Mouse (Mus musculus): Measurements from ENCODE around the gene Steap3. TPM values are rescaled to one million over a fixed set of nuclear protein-coding genes. Genes with fewer than 3 reads are reported as not detected.

Steap3 gene
- total RNA-seq, 2 experiments from 2014 or later = 6.9 to 9.9 TPM

GRCm38 (mm10) chr1:120203836-120204235 lies 68.7 kb downstream of the Steap3 start:
- no peak for DNase-seq (ENCODE audit: low spot score in 2 of 2)

GRCm38 (mm10) chr1:120202542-120202941 lies 70.0 kb downstream of the Steap3 start:
- DNase-seq (ENCODE audit: low spot score in 2 of 2) = no peak

GRCm38 (mm10) chr1:120198942-120199341 lies 73.6 kb downstream of the Steap3 start:
- DNase-seq (ENCODE audit: low spot score in 2 of 2) = no peak

GRCm38 (mm10) chr1:120198151-120198550 lies 74.4 kb downstream of the Steap3 start:
- DNase-seq (ENCODE audit: low spot score in 2 of 2) = no peak

GRCm38 (mm10) chr1:120197189-120197588 lies 75.3 kb downstream of the Steap3 start:
- peak; percentile 79 to 81 for DNase-seq (ENCODE audit: low spot score in 2 of 2)

- DNase-seq (ENCODE audit: low spot score in 2 of 2) = no peak
These were observed 75.8 kb downstream of the Steap3 start for GRCm38 (mm10) chr1:120196724-120197123.

GRCm38 (mm10) chr1:120195947-120196346 lies 76.6 kb downstream of the Steap3 start:
- no peak for DNase-seq (ENCODE audit: low spot score in 2 of 2)

- DNase-seq (ENCODE audit: low spot score in 2 of 2) = no peak
These were observed 78.9 kb downstream of the Steap3 start for GRCm38 (mm10) chr1:120193586-120193985.

GRCm38 (mm10) chr1:120192321-120192720 lies 80.2 kb downstream of the Steap3 start:
- no peak for DNase-seq (ENCODE audit: low spot score in 2 of 2)

- no peak for DNase-seq (ENCODE audit: low spot score in 2 of 2)
These were observed 81.6 kb downstream of the Steap3 start for GRCm38 (mm10) chr1:120190946-120191345.

- DNase-seq (ENCODE audit: low spot score in 2 of 2) = no peak
These were observed 82.2 kb downstream of the Steap3 start for GRCm38 (mm10) chr1:120190300-120190699.

- no peak for DNase-seq (ENCODE audit: low spot score in 2 of 2)
These were observed 83.3 kb downstream of the Steap3 start for GRCm38 (mm10) chr1:120189206-120189605.

GRCm38 (mm10) chr1:120187059-120187458 lies 85.4 kb downstream of the Steap3 start:
- DNase-seq (ENCODE audit: low spot score in 2 of 2) = no peak

- DNase-seq (ENCODE audit: low spot score in 2 of 2) = no peak
These were observed 85.8 kb downstream of the Steap3 start for GRCm38 (mm10) chr1:120186655-120187054.

- no peak for DNase-seq (ENCODE audit: low spot score in 2 of 2)
These were observed 86.3 kb downstream of the Steap3 start for GRCm38 (mm10) chr1:120186204-120186603.

- DNase-seq (ENCODE audit: low spot score in 2 of 2) = no peak
These were observed 95.4 kb downstream of the Steap3 start for GRCm38 (mm10) chr1:120177141-120177540.

GRCm38 (mm10) chr1:120176313-120176712 lies 96.2 kb downstream of the Steap3 start:
- DNase-seq (ENCODE audit: low spot score in 2 of 2) = no peak

- DNase-seq (ENCODE audit: low spot score in 2 of 2) = no peak
These were observed 97.5 kb downstream of the Steap3 start for GRCm38 (mm10) chr1:120174991-120175390.

- peak; percentile 41 to 67 for DNase-seq (ENCODE audit: low spot score in 2 of 2)
These were observed 100.5 kb downstream of the Steap3 start for GRCm38 (mm10) chr1:120171819-120172521.

- DNase-seq (ENCODE audit: low spot score in 2 of 2) = no peak
These were observed 102.2 kb downstream of the Steap3 start for GRCm38 (mm10) chr1:120170307-120170706.

GRCm38 (mm10) chr1:120168674-120169073 lies 103.8 kb downstream of the Steap3 start:
- DNase-seq (ENCODE audit: low spot score in 2 of 2) = no peak

GRCm38 (mm10) chr1:120168016-120168415 lies 104.5 kb downstream of the Steap3 start:
- DNase-seq (ENCODE audit: low spot score in 2 of 2) = no peak

- DNase-seq (ENCODE audit: low spot score in 2 of 2) = no peak
These were observed 109.9 kb downstream of the Steap3 start for GRCm38 (mm10) chr1:120162616-120163015.

All from layer of hippocampus, postnatal 14 days (tissue).